Mouse (Mus musculus): ENCODE measurements around the gene Clec2g.

DNA sequence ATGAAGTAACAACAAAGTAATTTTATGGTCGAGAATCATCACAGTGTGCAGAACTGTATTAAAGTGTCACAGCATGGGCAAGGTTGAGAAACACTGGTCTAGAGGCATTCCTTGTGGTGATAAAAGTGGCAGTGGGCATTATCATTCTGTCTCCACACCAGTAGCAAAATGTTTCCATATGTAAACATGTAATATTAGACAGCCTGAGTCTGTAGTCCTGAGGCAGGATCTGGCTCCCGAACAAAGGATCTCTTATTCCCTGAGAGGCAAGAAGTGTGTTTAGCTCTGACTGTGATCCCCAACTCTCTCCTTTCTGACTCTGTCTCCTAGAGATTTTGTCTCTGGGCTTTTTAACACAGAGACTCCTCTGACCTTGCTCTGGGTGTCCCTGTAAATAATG lies 1.1 kb upstream of the Clec2g start:
- TF ChIP-seq EP300 (IDR thresholded peaks at IDR 0.05; ENCODE audit: low read depth), result no peak
- TF ChIP-seq CTCF (IDR thresholded peaks at IDR 0.05; ENCODE audit: low read depth), result no peak
